Mouse (Mus musculus) gastrocnemius, adult 18-20 months (tissue): ENCODE data around the gene Mgam. TPM values are rescaled to one million over a fixed set of nuclear protein-coding genes. Genes with fewer than 3 reads are reported as not detected.
"Not testable (repeated sequence)": the region's sequence is repeated elsewhere in the genome, so short reads cannot be mapped to it uniquely, and the experiment has no call there.

Experiments used
- DNase-seq: peaks from one replicate; pipeline ENCODE4 v3.0.0; 2021; ENCODE audit warnings: low spot score
- total RNA-seq, 2 experiments: library from RNA; stranded (reverse); gene quantifications; 2 replicates each; pipeline ENCODE4 v1.2.3; 2021

The Mgam gene
- total RNA-seq, 2 experiments from 2014 or later: 0.38 to 0.50 TPM

DNA sequence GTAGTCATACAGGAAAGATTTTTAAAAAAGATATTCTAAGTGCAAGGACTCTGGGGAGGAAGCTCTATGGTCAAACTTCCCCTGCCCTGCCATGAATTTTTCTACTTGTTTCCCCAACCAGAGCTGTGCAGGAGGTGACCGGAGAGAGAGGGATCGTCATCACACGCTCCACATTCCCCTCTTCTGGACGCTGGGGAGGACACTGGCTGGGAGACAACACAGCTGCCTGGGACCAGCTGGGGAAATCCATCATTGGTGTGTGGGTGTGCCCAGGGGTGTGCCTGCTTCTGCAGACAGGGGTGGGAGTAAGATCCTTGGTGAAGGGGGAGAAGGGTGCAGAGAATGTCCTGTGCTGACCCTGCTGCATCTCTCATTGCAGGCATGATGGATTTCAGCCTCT lies 99.9 kb downstream of the Mgam start:
- not testable (repeated sequence) for DNase-seq

- no peak for DNase-seq
Measured at GRCm38 (mm10) chr6:40739545-40739944, 110.9 kb downstream of the Mgam start.

DNA sequence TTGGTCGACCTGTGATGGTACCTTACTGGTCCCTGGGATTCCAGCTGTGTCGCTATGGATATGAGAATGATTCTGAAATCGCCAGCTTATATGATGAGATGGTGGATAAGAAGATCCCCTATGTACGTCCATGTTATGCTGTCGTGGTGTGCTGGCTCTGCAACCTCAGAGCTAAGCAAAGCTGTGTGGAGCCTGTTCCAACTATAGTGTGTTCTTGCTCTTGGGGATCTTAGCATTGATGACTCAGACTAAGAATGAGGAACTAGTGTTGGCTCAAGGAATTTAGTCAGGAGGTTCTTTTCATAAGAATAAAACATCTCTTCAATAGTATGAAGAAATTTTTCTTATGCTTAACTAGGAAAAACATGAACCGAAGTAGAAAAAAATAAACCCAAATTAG lies 120.4 kb downstream of the Mgam start:
- DNase-seq: not testable (repeated sequence)

- DNase-seq: no peak
Measured at GRCm38 (mm10) chr6:40755948-40756347, 127.3 kb downstream of the Mgam start.

DNA sequence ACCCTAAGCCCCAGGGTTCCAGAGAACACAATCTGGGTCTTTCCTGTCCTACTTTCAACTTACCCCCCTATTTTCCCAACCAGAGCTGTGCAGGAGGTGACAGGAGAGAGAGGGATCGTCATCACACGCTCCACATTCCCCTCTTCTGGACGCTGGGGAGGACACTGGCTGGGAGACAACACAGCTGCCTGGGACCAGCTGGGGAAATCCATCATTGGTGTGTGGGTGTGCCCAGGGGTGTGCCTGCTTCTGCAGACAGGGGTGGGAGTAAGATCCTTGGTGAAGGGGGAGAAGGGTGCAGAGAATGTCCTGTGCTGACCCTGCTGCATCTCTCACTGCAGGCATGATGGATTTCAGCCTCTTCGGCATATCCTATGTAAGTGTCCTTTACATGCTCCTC lies 128.7 kb downstream of the Mgam start:
- not testable (repeated sequence) for DNase-seq

DNA sequence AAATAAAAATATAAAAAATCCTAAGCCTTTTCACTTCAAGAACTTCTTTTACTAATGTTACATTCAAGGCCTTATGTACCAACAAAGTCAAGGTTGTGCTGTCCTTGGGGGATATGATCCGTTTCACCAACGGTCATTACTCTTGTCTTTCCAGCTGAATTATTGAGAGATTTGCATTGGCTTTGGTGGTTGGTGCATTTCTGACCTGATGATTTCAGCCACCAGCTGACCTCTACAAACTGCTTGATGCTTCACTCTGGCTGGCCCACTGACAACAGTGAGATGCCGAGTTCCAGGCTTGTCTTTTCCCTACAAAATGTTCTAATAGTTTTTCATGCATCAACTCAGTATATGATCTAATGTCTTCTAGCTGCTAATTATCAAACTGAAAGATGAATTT lies 146.0 kb downstream of the Mgam start:
- no peak for DNase-seq

- DNase-seq: no peak
Measured at GRCm38 (mm10) chr6:40778458-40778857, 149.8 kb downstream of the Mgam start.

GRCm38 (mm10) chr6:40783637-40784036 lies 155.0 kb downstream of the Mgam start:
- DNase-seq: no peak

DNA sequence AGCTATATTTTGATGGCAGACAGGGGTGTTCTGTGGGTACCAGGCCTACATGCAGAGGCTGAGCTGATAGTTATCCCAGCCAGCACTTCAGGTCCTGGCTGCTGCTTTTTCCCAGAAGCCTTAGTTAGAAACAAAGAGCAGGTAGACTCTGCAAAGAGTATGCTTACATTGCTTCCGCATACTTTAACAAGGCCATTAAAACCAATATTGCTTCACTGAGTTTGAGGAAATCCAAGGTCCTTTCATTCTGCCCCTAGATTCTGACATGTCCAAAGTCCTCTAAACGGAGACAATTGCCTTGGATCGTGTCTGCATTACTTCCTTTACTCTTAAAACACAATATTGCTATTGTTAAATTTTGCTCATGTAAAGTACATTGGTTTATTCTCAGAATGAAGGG lies 155.7 kb downstream of the Mgam start:
- DNase-seq: no peak

DNA sequence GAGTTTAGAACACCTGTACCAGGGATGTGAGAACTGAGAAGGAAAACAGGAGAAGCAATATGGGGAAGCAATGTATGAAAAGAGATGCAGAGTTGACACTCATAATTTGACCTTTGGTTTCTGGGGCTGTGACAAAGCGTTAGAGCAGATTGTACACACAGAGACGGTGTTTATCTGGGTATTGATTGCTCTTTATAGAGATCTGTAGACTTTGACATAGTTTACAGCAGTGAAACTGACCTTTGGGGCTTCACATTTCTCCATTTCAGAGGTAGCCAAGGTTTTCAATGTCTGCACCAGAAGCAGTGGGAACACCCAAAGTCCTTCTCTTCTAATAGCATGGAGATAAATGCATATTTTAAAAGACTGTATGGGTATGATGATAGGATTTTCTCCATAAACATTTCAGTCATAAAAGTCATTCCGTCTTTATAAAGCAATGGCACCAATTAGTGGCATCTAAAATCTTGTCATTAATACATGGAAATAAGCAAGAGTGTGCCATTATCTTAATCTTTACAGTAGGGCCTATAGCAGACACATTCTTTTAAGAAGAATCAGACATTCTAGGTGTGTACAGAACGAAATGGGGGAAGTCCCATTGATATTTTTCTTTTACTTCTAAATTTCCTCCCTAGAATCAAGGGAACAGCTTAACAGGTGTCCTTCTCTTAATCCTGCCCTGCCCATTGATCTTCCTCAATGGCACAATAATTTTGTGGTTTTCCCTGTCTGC lies 166.6 kb downstream of the Mgam start:
- DNase-seq: no peak

DNA sequence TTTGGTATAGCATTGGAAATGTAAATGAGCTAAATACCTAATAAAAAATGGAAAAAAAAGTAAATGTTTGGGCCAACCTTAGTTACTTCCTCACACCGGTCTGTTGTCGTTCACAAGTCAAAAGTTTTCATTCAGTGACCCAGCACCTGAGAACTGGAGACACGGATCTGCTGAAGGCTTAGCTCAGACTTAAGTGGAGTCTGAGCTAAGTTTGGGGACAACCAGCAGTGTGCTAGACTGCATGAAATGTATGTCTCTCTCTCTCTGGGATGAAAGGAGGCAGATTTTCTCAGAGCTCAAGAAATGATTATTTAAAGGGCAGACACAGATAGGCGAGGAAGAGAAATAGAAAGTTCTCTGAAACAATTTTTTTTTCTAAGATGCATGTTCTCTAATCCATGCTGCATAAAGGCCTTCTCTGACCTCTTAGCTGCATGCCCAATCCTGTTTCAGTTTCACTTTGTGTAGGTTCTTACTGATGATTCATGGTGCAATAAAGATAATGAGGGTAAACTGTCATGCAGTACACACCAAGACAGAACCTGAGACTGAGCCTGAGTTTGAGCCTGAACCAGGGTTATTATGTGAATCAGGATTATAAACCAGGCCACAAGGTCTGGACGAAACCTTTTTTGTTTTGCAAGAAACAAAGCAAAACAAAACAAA lies 189.7 kb downstream of the Mgam start:
- DNase-seq: no peak

Other genes with a start within 250 kb of the Mgam start
- 1 to 10 TPM in 1 of 2 experiments, under 1 TPM in 1; 0.64 to 1.2 TPM for gene E330009J07Rik, start 192.7 kb upstream of the Mgam start, total RNA-seq
- gene Wee2, start 189.7 kb upstream of the Mgam start, total RNA-seq: not detected
- gene Ssbp1, start 157.5 kb upstream of the Mgam start, total RNA-seq: 10 to 100 TPM; 21.1 to 23.8 TPM
- not detected for gene Tas2r137, start 137.6 kb upstream of the Mgam start, total RNA-seq
- gene Tas2r108, start 135.3 kb upstream of the Mgam start, total RNA-seq: not detected
- not detected for gene Prss37, start 109.3 kb upstream of the Mgam start, total RNA-seq
- gene Olfr461, start 73.8 kb upstream of the Mgam start, total RNA-seq: not detected
- gene Olfr460, start 59.3 kb upstream of the Mgam start, total RNA-seq: not detected
- under 1 TPM in 1 of 2 experiments, not detected in 1; 0.21 TPM for gene Clec5a, start 43.0 kb upstream of the Mgam start, total RNA-seq
- gene Tas2r138, start 15.5 kb upstream of the Mgam start, total RNA-seq: not detected